Mouse (Mus musculus): ENCODE data around the gene Pigm. TPM values are rescaled to one million over a fixed set of nuclear protein-coding genes. Genes with fewer than 3 reads are reported as not detected.

The Pigm gene
- 12.4 and 12.6 TPM in 2 replicates for polyA plus RNA-seq (2014; fragmentation: Nextera tagmentation; extraction: Ambion mirVana)

- Histone ChIP-seq H3K4me3 (ENCODE audit: low read depth, low read length) (peak within 1 kb of the TSS; percentile 96), H3K4me2 (ENCODE audit: low read depth, severe bottlenecking) (peak within 1 kb of the TSS; percentile 98), H3K9me3 (ENCODE audit: control insufficient read depth, low read length) (no peaks in the 10 kb centered on the region), H3K27ac (replicated peaks; ENCODE audit: low read depth, low read length) (peak within 1 kb of the TSS; percentile 56; the same call in 1 of the 2 replicates), H3K4me1 (ENCODE audit: control insufficient read depth, insufficient read depth, low read length) (peaks cover 6% of the 10 kb centered on the region), H3K36me3 (ENCODE audit: control insufficient read depth, insufficient read depth, low read length) (peaks cover 2% of the 10 kb centered on the region; the same call in 1 of the 2 replicates), H3K27me3 (ENCODE audit: control insufficient read depth, insufficient read depth, low read length) (no peaks in the 10 kb centered on the region), H3K9ac (ENCODE audit: low read length) (peak within 1 kb of the TSS; percentile 78)
- peak; percentile 98 for DNase-seq (ENCODE audit: low spot score)
- peak; percentile 97 for ATAC-seq (ENCODE audit: insufficient number of reproducible peaks, low FRiP score, low TSS enrichment, low read depth)
- under 1% methylated on average over 35 of the region's 39 CpGs for WGBS
Observed at GRCm38 (mm10) chr1:172376198-172376667, at the start of gene Pigm. Gene Pigm, plus strand, starts transcription at chr1:172376546.

GRCm38 (mm10) chr1:172326684-172327083, 49.7 kb upstream of the Pigm start:
- no peak for ATAC-seq (ENCODE audit: insufficient number of reproducible peaks, low FRiP score, low TSS enrichment, low read depth)
- Histone ChIP-seq H3K9me3 (ENCODE audit: control insufficient read depth, low read length) (no peaks in the 10 kb centered on the region), H3K27me3 (ENCODE audit: control insufficient read depth, insufficient read depth, low read length) (peaks cover 42% of the 10 kb centered on the region), H3K36me3 (ENCODE audit: control insufficient read depth, insufficient read depth, low read length) (no peaks in the 10 kb centered on the region; the same call in 1 of the 2 replicates), H3K4me2 (ENCODE audit: low read depth, severe bottlenecking) (no peak overlapping the region; the same call in 1 of the 2 replicates), H3K9ac (ENCODE audit: low read length) (no peak overlapping the region), H3K4me3 (ENCODE audit: low read depth, low read length) (peak overlapping the region; percentile 31), H3K27ac (replicated peaks; ENCODE audit: low read depth, low read length) (no peak overlapping the region), H3K4me1 (ENCODE audit: control insufficient read depth, insufficient read depth, low read length) (peaks cover 5% of the 10 kb centered on the region)
- 51% methylated on average over 11 of the region's 11 CpGs for WGBS
- no peak for DNase-seq (ENCODE audit: low spot score)

GRCm38 (mm10) chr1:172327206-172328001, 48.9 kb upstream of the Pigm start:
- Histone ChIP-seq H3K9ac (ENCODE audit: low read length) (no peak overlapping the region), H3K4me2 (ENCODE audit: low read depth, severe bottlenecking) (no peak overlapping the region), H3K4me1 (ENCODE audit: control insufficient read depth, insufficient read depth, low read length) (peaks cover 5% of the 10 kb centered on the region), H3K4me3 (ENCODE audit: low read depth, low read length) (no peak overlapping the region), H3K27ac (replicated peaks; ENCODE audit: low read depth, low read length) (no peak overlapping the region), H3K9me3 (ENCODE audit: control insufficient read depth, low read length) (no peaks in the 10 kb centered on the region), H3K27me3 (ENCODE audit: control insufficient read depth, insufficient read depth, low read length) (peaks cover 42% of the 10 kb centered on the region), H3K36me3 (ENCODE audit: control insufficient read depth, insufficient read depth, low read length) (no peaks in the 10 kb centered on the region; the same call in 1 of the 2 replicates)
- WGBS, result 87% methylated on average over 16 of the region's 16 CpGs
- no peak for ATAC-seq (ENCODE audit: insufficient number of reproducible peaks, low FRiP score, low TSS enrichment, low read depth)
- DNase-seq (ENCODE audit: low spot score), result no peak

DNA sequence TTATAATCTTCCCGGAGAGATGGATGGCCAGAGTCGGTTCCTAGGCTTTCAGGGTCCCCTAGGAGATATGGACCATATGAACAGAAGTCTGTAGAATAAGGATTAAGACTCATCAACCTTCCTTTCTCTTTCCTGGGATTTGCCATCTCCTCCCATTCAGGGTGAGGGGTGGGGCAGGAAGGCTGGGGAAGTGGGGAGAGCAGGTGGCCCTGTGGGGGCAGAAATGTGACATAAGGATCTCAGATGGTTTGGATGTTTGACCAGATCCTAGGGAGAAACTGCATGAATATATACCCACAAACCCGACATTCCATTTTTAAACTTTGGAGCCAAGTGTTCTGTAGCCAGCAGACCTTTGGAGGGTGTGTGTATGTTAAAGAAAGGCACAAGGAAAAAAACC, 48.3 kb upstream of the Pigm start:
- ATAC-seq (ENCODE audit: insufficient number of reproducible peaks, low FRiP score, low TSS enrichment, low read depth) (no peak), DNase-seq (ENCODE audit: low spot score) (no peak)
- no peaks in the 10 kb centered on the region; the same call in 1 of the 2 replicates for H3K36me3 ChIP-seq (ENCODE audit: control insufficient read depth, insufficient read depth, low read length)
- no peaks in the 10 kb centered on the region for H3K9me3 ChIP-seq (ENCODE audit: control insufficient read depth, low read length)
- H3K4me2 ChIP-seq (ENCODE audit: low read depth, severe bottlenecking), result no peak overlapping the region
- peaks cover 42% of the 10 kb centered on the region for H3K27me3 ChIP-seq (ENCODE audit: control insufficient read depth, insufficient read depth, low read length)
- H3K9ac ChIP-seq (ENCODE audit: low read length), result no peak overlapping the region
- no peak overlapping the region for H3K4me3 ChIP-seq (ENCODE audit: low read depth, low read length)
- H3K4me1 ChIP-seq (ENCODE audit: control insufficient read depth, insufficient read depth, low read length), result peaks cover 5% of the 10 kb centered on the region
- H3K27ac ChIP-seq (replicated peaks; ENCODE audit: low read depth, low read length), result no peak overlapping the region
- WGBS, result 78% methylated on average over 3 of the region's 3 CpGs

DNA sequence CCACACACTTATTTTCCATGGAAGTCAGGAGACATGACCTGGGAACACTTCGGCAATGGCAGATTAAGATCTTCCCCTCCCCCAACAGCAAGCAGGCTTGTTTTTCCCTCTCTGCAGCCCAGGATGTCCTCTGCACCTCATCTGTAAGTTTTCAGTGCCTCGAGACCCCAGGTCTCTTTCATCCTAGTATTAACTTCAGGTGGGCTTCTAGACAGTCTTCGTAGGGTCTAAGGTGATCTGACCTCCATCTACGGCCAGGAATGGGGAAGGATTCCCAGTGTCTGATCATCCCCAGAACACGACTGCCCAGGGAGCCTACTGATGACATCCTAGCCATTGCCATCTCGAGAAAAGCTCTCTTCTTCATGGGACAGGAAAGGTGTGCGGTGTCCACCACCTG, 47.9 kb upstream of the Pigm start:
- H3K27ac ChIP-seq (replicated peaks; ENCODE audit: low read depth, low read length), result no peak overlapping the region
- H3K9me3 ChIP-seq (ENCODE audit: control insufficient read depth, low read length), result no peaks in the 10 kb centered on the region
- peaks cover 5% of the 10 kb centered on the region for H3K4me1 ChIP-seq (ENCODE audit: control insufficient read depth, insufficient read depth, low read length)
- 87% methylated on average over 7 of the region's 7 CpGs for WGBS
- DNase-seq (ENCODE audit: low spot score), result no peak
- H3K4me2 ChIP-seq (ENCODE audit: low read depth, severe bottlenecking), result no peak overlapping the region
- H3K27me3 ChIP-seq (ENCODE audit: control insufficient read depth, insufficient read depth, low read length), result peaks cover 42% of the 10 kb centered on the region
- no peaks in the 10 kb centered on the region; the same call in 1 of the 2 replicates for H3K36me3 ChIP-seq (ENCODE audit: control insufficient read depth, insufficient read depth, low read length)
- ATAC-seq (ENCODE audit: insufficient number of reproducible peaks, low FRiP score, low TSS enrichment, low read depth), result no peak
- H3K9ac ChIP-seq (ENCODE audit: low read length), result no peak overlapping the region
- H3K4me3 ChIP-seq (ENCODE audit: low read depth, low read length), result no peak overlapping the region

DNA sequence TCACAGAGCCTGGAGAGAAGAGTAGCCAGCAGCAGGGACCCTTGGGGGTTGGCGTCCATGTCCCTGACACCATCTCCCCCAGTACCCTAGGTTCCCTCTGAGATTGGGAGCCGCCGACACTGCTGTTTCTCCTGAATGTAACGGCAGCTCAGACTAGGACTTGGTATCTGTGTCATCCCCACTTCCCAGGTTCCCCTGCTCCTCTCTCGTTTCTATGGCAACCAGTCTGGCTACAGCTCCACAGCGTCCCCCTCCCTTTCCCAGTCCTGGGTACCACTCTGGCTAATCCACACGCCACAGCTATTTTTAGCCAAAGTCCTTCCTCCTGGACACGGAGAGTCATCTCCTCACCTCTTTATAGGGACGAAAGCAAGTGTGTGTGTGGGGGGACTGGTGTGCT, 47.2 kb upstream of the Pigm start, which contains the start of gene Kcnj9:
TSS of gene Kcnj9 (minus strand) at position 188 of the 400 bp plus-strand sequence.
- WGBS, result 41% methylated on average over 9 of the region's 9 CpGs
- Histone ChIP-seq H3K9me3 (ENCODE audit: control insufficient read depth, low read length) (no peaks in the 10 kb centered on the region), H3K9ac (ENCODE audit: low read length) (no peak within 1 kb of the TSS), H3K27me3 (ENCODE audit: control insufficient read depth, insufficient read depth, low read length) (peaks cover 42% of the 10 kb centered on the region), H3K36me3 (ENCODE audit: control insufficient read depth, insufficient read depth, low read length) (no peaks in the 10 kb centered on the region; the same call in 1 of the 2 replicates), H3K4me3 (ENCODE audit: low read depth, low read length) (no peak within 1 kb of the TSS), H3K4me1 (ENCODE audit: control insufficient read depth, insufficient read depth, low read length) (peaks cover 5% of the 10 kb centered on the region), H3K27ac (replicated peaks; ENCODE audit: low read depth, low read length) (no peak within 1 kb of the TSS), H3K4me2 (ENCODE audit: low read depth, severe bottlenecking) (no peak within 1 kb of the TSS)
- ATAC-seq (ENCODE audit: insufficient number of reproducible peaks, low FRiP score, low TSS enrichment, low read depth) (no peak), DNase-seq (ENCODE audit: low spot score) (no peak)

DNA sequence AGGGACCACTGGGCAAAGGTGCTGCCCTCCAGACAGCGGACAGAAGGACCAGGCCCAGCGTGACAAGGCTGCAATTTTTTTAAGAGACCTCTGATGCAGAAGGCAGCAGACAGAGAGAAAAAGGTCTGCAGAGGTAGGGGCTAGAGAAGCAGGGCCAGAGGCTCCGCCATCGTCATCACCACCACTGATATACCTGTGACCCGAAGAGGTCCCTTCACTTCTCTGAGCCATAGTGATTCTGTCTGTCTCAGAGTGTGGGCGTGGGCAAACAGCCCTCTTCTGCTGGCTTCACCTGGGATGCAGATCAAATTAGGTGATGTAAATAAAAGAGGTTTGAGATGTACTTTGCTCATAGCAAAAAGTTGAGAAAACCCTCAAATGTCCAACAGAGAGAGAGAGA, 46.7 kb upstream of the Pigm start:
- no peak for ATAC-seq (ENCODE audit: insufficient number of reproducible peaks, low FRiP score, low TSS enrichment, low read depth)
- no peak for DNase-seq (ENCODE audit: low spot score)
- H3K4me2 ChIP-seq (ENCODE audit: low read depth, severe bottlenecking), result no peak overlapping the region
- no peak overlapping the region for H3K9ac ChIP-seq (ENCODE audit: low read length)
- H3K4me3 ChIP-seq (ENCODE audit: low read depth, low read length), result no peak overlapping the region
- H3K36me3 ChIP-seq (ENCODE audit: control insufficient read depth, insufficient read depth, low read length), result no peaks in the 10 kb centered on the region; the same call in 1 of the 2 replicates
- H3K27me3 ChIP-seq (ENCODE audit: control insufficient read depth, insufficient read depth, low read length), result peaks cover 42% of the 10 kb centered on the region
- no peak overlapping the region for H3K27ac ChIP-seq (replicated peaks; ENCODE audit: low read depth, low read length)
- H3K4me1 ChIP-seq (ENCODE audit: control insufficient read depth, insufficient read depth, low read length), result peaks cover 5% of the 10 kb centered on the region
- no peaks in the 10 kb centered on the region for H3K9me3 ChIP-seq (ENCODE audit: control insufficient read depth, low read length)
- WGBS, result 77% methylated on average over 6 of the region's 6 CpGs

DNA sequence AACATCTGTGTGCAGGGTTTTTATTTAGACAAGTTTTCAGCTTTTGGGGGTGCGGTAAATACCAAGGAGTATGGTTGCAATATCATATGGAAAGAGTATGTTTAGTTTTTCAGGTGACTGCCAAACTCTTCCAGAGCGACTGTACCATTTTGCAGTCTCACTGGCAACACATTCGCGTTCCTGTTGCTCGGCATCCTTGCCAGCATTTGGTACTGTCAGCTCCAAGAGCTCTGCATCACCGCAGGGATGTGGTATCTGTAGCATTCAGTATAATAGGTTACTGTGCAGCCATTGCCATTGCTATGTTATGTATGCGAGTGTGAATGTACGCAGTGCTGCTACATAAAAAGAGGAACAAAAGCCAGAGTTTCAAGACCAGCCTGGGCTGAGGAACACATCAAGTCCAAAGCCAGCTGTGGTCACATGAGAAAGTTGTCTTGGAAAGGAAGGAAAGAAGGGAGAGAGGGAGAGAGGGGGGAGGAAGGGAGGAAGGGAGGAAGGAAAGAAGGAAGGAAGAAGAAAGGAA, 44.9 kb upstream of the Pigm start:
- no peak overlapping the region for H3K27ac ChIP-seq (replicated peaks; ENCODE audit: low read depth, low read length)
- H3K9ac ChIP-seq (ENCODE audit: low read length), result no peak overlapping the region
- H3K4me2 ChIP-seq (ENCODE audit: low read depth, severe bottlenecking), result no peak overlapping the region
- H3K4me3 ChIP-seq (ENCODE audit: low read depth, low read length), result no peak overlapping the region
- H3K9me3 ChIP-seq (ENCODE audit: control insufficient read depth, low read length), result no peaks in the 10 kb centered on the region
- 80% methylated on average over 8 of the region's 8 CpGs for WGBS
- H3K4me1 ChIP-seq (ENCODE audit: control insufficient read depth, insufficient read depth, low read length), result no peaks in the 10 kb centered on the region
- ATAC-seq (ENCODE audit: insufficient number of reproducible peaks, low FRiP score, low TSS enrichment, low read depth) (no peak), DNase-seq (ENCODE audit: low spot score) (no peak)
- H3K36me3 ChIP-seq (ENCODE audit: control insufficient read depth, insufficient read depth, low read length), result no peaks in the 10 kb centered on the region
- peaks cover 26% of the 10 kb centered on the region for H3K27me3 ChIP-seq (ENCODE audit: control insufficient read depth, insufficient read depth, low read length)
